Mouse (Mus musculus): ENCODE data around the gene Ap3b1. TPM values are rescaled to one million over a fixed set of nuclear protein-coding genes. Genes with fewer than 3 reads are reported as not detected.

Ap3b1 gene
- polyA plus RNA-seq, 1 experiment = 22.6 TPM

DNA sequence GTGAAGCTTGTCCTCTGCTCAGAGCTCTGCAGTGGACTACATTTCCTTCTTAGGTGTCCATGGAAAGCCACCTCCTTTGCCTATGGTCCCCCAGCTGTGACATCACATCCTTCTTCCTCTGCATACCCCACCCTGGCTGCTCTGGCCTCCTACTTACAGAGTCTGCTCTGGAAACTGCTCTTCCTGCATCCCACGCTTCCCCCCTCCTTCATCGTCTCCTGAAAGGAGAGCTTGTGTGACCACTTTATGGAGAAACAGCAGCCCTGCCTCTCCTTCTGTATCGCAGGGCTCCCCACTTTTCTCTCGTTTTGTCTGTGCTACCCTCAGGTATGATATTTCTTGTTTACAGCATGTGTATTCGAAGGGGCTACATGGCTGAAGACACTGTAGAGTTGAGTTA is 33.5 kb downstream of the Ap3b1 start:
- no peak overlapping the region for H3K27ac ChIP-seq (replicated peaks; ENCODE audit: low read depth, low read length)
- H3K4me3 ChIP-seq (ENCODE audit: insufficient read depth, low read depth, low read length) = no peak overlapping the region
- peaks cover 4% of the 10 kb centered on the region; the same call in 1 of the 2 replicates for H3K4me1 ChIP-seq (ENCODE audit: control insufficient read depth, insufficient read depth, insufficient read length, low read length)

DNA sequence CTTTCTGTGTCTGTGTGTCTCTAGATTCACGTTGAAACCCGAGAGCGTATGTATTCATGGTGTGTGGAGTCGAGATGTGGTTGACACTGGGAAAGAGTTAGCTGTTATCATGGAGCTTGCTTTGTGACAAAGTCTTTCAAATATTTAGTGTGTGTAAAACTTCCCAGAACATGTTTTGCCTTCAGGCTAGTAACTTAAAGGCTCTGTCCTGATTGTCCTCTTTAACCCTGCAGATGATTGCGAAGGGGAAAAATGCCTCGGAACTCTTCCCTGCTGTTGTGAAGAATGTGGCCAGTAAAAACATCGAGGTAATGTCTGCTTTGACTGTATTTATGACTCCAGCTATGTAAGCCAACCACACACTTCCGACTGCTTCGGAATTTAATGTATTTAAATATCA is 35.7 kb downstream of the Ap3b1 start:
- peaks cover 4% of the 10 kb centered on the region; the same call in 1 of the 2 replicates for H3K4me1 ChIP-seq (ENCODE audit: control insufficient read depth, insufficient read depth, insufficient read length, low read length)
- H3K27ac ChIP-seq (replicated peaks; ENCODE audit: low read depth, low read length) = no peak overlapping the region
- H3K4me3 ChIP-seq (ENCODE audit: insufficient read depth, low read depth, low read length) = no peak overlapping the region

DNA sequence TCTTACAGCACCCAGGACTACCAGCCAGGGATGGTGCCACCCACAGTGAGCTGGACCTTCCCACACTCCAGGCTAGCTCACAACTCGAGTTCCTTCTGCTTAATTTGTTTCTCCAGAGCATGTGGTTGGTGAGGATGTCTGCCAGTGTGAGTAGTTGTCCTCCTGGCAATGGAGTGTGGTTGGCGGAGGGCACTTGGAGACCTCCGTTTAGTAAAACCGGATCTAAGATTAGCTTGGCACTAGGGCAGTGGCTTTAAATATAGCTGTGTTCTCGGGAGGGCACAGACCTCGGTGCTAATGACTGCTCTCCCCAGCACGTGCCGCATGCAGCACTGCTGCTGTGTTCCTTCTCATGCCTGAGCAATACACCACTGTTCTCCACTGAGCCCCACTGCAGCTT is 37.0 kb downstream of the Ap3b1 start:
- H3K27ac ChIP-seq (replicated peaks; ENCODE audit: low read depth, low read length) = no peak overlapping the region
- 0 out of 2 replicates have a peak, but pooled peaks cover 2% of the 10 kb centered on the region for H3K4me1 ChIP-seq (ENCODE audit: control insufficient read depth, insufficient read depth, insufficient read length, low read length)
- no peak overlapping the region for H3K4me3 ChIP-seq (ENCODE audit: insufficient read depth, low read depth, low read length)

DNA sequence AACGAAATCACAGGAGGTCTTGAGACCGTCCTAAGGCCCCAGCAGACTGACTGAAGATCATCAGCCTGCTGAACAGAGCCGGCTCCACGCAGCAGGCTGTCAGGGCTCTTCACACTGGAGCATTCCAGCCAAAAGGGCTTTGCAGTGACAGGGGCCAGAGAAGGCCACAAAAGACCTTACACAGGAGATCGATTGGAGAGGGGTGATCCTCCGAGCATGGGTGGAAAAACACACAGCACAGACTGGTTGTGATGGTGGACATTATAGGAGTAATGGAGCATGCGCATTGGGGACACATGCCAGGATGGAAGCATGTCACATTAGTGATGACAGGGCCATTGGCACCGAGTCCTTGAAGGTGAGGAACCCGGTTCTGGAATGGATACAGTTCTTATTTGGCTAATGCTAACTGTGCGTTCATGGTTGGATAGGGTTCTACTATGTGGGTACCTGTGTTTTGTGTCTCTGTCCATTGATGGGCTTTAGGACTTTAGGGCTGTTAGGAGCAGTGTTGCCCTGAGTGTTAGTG is 37.7 kb downstream of the Ap3b1 start:
- Histone ChIP-seq H3K4me1 (ENCODE audit: control insufficient read depth, insufficient read depth, insufficient read length, low read length) (0 out of 2 replicates have a peak, but pooled peaks cover 2% of the 10 kb centered on the region), H3K4me3 (ENCODE audit: insufficient read depth, low read depth, low read length) (no peak overlapping the region), H3K27ac (replicated peaks; ENCODE audit: low read depth, low read length) (no peak overlapping the region)

DNA sequence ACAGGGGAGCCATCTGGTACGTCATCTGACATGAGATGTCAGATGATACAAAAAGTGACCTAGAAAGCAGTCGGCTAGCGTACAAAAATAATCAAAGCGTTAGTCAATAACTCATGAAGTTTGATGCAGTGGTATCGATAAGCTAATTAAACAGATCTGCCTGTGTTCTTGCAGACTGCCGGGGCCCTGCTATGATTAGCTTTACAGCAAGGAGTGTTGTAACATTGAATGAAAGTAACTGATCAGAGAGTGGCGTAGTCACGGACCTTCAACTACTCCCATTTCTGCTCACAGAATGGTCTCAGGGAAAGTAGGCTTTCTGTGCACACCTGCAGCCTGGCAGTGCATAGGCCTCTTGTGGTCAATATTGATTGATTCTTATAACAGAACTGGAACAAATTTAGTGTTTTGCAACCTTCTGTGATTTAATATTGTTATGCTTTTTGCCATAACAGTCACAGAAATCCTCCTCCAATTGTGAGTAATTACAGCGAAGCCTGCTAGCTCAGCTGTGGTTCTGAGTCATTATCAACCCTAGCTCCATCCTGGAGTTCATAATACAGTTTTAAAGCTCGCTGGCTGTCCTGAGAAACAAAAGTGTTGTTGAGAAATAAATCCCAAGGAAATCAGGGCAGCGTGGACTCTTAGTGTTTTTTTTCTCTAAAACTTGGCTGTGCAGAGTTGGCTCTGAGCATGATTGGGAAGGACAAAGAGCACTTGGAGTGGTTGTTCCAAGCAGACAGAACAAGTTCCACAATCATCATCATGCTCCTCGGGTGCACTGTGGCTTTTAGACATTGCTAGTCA is 40.0 kb downstream of the Ap3b1 start:
- 0 out of 2 replicates have a peak, but pooled peaks cover 2% of the 10 kb centered on the region for H3K4me1 ChIP-seq (ENCODE audit: control insufficient read depth, insufficient read depth, insufficient read length, low read length)
- H3K4me3 ChIP-seq (ENCODE audit: insufficient read depth, low read depth, low read length) = no peak overlapping the region
- no peak overlapping the region for H3K27ac ChIP-seq (replicated peaks; ENCODE audit: low read depth, low read length)

DNA sequence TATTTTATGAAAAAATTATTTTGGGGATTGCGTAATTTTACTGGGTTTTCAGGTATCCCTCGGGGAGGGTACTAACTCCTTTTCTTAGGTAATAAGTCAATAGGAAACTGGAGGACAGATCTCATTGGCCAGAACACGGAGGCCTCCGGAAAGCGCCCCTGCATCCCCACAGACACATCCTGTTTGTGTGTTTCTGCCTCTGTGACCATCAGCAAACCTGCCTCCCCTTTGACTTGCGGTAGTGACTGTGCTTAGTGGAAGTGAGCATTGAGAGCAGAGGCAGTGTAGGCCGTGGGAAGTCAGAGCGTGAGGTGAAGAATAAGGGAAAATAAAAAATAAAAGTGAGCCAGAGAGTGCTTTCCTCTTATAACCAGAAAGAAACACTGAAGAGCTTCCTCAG is 41.7 kb downstream of the Ap3b1 start:
- H3K27ac ChIP-seq (replicated peaks; ENCODE audit: low read depth, low read length) = no peak overlapping the region
- 0 out of 2 replicates have a peak, but pooled peaks cover 2% of the 10 kb centered on the region for H3K4me1 ChIP-seq (ENCODE audit: control insufficient read depth, insufficient read depth, insufficient read length, low read length)
- H3K4me3 ChIP-seq (ENCODE audit: insufficient read depth, low read depth, low read length) = no peak overlapping the region

DNA sequence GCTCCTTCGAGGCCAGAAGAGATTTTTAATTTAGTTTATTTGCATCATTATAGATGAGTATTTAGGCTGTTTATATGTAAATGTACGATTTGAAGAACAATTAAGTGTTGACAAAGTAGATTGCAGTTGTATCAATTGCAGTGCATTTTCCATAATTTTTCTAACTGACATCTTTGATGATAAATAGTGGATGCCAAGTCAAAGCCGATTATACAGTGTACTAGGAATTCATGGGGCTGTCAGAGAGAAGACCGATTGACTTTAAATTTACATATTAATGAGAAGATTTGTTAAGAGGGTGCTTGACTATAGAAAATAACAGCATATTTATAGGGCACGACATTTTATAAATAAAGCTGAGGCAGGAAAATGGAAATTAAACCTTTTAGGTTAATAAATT is 64.8 kb downstream of the Ap3b1 start:
- Histone ChIP-seq H3K4me3 (ENCODE audit: insufficient read depth, low read depth, low read length) (no peak overlapping the region), H3K4me1 (ENCODE audit: control insufficient read depth, insufficient read depth, insufficient read length, low read length) (no peaks in the 10 kb centered on the region), H3K27ac (replicated peaks; ENCODE audit: low read depth, low read length) (no peak overlapping the region)

DNA sequence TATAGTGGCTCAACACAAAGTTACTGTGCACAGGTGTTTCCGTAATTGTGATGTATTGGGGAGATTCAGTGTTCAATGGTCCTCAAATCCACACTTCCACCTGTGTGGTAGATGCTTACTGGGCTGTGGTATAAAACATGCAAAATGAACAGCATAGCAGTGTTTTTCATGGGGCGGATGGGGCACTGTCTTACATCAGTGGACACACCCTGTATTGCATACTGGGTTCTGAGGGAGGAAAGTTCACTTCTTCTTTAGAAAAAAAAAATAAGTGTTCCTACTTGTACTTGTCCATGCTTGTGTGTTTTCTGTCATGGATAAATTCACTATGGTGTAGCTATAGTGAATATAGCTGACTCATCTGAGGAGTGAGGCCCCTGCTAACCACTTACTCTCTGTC is 70.8 kb downstream of the Ap3b1 start:
- H3K27ac ChIP-seq (replicated peaks; ENCODE audit: low read depth, low read length) = no peak overlapping the region
- no peaks in the 10 kb centered on the region for H3K4me1 ChIP-seq (ENCODE audit: control insufficient read depth, insufficient read depth, insufficient read length, low read length)
- no peak overlapping the region for H3K4me3 ChIP-seq (ENCODE audit: insufficient read depth, low read depth, low read length)

DNA sequence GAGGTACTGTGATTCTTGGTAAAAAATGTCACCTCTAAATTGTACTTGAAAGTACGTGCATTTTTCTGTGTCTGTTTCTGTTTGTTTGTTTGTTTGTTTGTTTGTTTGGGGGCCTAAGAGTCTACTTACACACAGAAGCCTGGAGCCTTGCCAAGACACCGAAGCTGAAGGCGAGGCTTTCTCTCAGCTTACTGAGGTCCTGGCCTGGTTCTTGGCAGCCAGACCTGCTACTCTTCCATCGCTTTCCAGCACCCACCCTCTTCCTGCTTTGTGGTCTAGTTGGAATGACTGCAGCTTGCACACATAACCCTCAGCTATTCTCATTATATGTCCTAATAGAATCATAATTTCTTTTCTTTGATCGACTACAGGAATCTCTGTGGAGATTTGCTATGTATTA is 80.6 kb downstream of the Ap3b1 start:
- Histone ChIP-seq H3K4me3 (ENCODE audit: insufficient read depth, low read depth, low read length) (no peak overlapping the region), H3K4me1 (ENCODE audit: control insufficient read depth, insufficient read depth, insufficient read length, low read length) (0 out of 2 replicates have a peak, but pooled peaks cover 2% of the 10 kb centered on the region), H3K27ac (replicated peaks; ENCODE audit: low read depth, low read length) (no peak overlapping the region)

DNA sequence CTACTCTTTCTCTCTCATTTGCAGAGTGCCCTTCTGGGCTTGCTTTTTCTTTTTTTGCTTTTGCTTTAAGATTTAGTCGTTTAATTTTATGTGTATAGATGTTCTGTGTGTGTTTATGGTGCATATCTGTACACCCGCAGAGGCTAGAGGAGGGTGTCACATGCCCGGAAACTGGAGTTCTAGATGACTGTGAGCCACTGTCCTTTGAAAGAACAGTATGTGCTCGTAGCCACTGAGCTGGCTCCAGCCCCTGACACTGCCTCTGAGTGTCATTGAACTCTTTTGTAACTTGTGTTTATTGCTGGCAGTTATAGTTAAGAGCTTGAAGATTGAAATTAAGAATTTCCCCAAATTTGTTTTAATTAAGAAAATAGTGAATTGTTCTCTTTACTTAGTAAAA is 82.4 kb downstream of the Ap3b1 start:
- H3K4me1 ChIP-seq (ENCODE audit: control insufficient read depth, insufficient read depth, insufficient read length, low read length) = 0 out of 2 replicates have a peak, but pooled peaks cover 2% of the 10 kb centered on the region
- H3K4me3 ChIP-seq (ENCODE audit: insufficient read depth, low read depth, low read length) = no peak overlapping the region
- no peak overlapping the region for H3K27ac ChIP-seq (replicated peaks; ENCODE audit: low read depth, low read length)

DNA sequence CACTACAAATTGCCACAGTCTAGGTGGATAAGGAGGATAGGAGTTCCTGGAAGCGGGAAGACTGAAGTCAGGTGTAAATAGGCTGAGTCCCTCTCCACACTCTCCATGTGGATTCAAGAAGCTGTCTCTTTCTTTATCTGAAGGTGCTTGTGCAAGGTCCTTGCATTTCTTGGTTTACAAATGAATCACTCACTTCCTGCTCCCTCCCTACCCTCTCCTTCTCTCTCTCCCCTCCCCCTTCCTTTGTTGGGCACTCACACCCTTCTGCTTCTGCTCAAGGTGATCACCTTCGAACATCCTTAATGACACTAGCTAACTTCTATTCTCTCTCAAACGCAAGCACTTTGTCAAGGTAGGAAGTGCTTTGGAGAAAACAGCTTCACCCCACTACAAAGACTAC is 84.7 kb downstream of the Ap3b1 start:
- Histone ChIP-seq H3K4me1 (ENCODE audit: control insufficient read depth, insufficient read depth, insufficient read length, low read length) (0 out of 2 replicates have a peak, but pooled peaks cover 2% of the 10 kb centered on the region), H3K27ac (replicated peaks; ENCODE audit: low read depth, low read length) (no peak overlapping the region), H3K4me3 (ENCODE audit: insufficient read depth, low read depth, low read length) (no peak overlapping the region)

DNA sequence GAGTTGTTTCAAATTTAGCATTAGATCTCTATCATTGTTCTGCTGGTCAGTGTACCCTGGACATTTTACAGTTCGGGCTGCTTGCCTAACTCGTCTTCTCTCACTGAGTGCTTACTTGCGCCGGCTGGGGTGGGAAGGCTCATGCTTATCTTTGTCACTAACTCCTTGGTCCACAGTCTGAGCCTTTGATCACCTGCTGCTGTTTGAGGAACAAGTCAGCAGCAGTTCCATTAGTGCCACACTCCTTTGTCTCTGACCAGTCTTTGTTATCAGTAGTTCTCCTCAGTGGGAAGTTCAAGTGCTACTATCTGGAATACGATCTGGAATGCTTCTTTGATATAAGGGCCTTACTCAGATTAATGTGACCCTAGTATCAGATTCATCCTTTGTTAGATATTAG is 86.3 kb downstream of the Ap3b1 start:
- Histone ChIP-seq H3K4me3 (ENCODE audit: insufficient read depth, low read depth, low read length) (no peak overlapping the region), H3K27ac (replicated peaks; ENCODE audit: low read depth, low read length) (no peak overlapping the region), H3K4me1 (ENCODE audit: control insufficient read depth, insufficient read depth, insufficient read length, low read length) (no peaks in the 10 kb centered on the region)

DNA sequence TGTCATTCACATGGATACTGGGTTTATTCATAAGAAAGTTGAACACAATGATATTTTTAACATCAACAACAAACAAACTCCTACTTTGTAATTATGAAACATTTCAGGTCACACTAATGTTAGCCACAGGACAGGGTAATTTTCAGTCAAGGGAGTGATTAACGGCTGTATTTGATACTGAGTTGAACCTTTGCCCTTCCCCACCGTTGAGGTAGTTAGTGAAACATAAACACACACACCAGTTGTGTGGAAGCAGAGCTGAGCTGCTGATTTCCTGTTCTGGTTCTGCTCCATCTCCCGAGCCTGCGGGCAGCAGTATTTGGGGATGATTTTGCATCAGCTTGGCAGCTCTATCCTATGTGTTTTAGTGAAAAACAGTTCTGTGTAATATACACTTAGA is 88.2 kb downstream of the Ap3b1 start:
- Histone ChIP-seq H3K4me1 (ENCODE audit: control insufficient read depth, insufficient read depth, insufficient read length, low read length) (no peaks in the 10 kb centered on the region), H3K4me3 (ENCODE audit: insufficient read depth, low read depth, low read length) (no peak overlapping the region), H3K27ac (replicated peaks; ENCODE audit: low read depth, low read length) (no peak overlapping the region)

DNA sequence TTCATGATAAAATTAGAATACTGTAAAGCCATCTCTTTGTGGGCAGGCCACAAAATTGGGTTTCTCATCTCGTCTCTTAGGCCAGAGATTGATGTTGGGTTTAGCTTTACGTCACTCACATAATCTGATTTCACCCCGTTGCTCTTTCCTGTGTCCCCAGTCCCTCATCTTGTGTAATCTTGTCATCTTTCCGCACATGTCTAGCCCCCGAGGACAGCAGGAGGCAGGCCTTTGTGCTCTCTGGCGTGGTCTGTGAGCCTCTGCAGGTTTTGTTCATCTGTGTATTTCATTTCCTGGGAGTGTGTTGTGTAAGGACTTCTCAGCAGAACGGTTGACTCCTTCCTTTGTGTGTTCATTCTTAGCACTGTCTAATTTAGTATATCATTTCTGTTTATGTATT is 90.8 kb downstream of the Ap3b1 start:
- no peak overlapping the region for H3K27ac ChIP-seq (replicated peaks; ENCODE audit: low read depth, low read length)
- H3K4me3 ChIP-seq (ENCODE audit: insufficient read depth, low read depth, low read length) = no peak overlapping the region
- H3K4me1 ChIP-seq (ENCODE audit: control insufficient read depth, insufficient read depth, insufficient read length, low read length) = no peaks in the 10 kb centered on the region

DNA sequence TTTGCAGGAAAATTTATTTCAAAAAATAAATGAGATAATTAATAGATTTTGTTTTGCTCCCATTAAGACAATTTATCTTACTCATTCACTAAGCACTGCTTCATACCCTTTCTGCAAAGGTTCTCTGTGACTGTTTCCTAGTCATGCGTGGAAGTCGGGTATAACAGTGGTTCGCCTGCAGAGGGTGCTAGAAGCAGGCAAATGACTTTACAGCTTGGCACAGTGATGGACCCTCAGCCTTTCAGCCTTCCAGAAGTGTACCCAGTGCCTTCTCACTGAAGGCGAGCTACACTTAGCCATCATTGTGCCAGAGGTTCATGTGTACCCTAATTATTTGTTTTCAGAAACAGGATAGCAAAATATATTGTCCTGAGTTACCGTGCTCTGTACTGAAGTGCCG is 92.5 kb downstream of the Ap3b1 start:
- Histone ChIP-seq H3K4me1 (ENCODE audit: control insufficient read depth, insufficient read depth, insufficient read length, low read length) (no peaks in the 10 kb centered on the region), H3K4me3 (ENCODE audit: insufficient read depth, low read depth, low read length) (no peak overlapping the region), H3K27ac (replicated peaks; ENCODE audit: low read depth, low read length) (no peak overlapping the region)

DNA sequence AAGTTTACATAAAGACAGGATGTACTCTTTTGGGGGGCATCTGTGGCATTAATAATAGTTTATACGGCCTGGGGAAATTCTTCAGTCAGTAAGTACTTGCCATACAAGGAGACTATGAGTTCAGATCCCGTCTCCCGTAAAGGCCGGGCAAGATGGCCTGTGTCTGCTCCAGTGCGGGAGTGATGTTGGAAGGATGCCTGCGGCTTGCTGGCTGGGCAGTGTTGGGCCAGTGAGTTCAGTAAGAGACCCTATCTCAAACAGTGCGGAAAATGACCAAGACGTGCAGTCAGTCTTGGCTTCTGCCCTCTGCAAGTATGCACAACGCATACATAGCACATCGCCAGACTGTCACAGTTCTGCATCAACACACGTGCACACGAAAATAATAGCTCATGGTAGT is 95.4 kb downstream of the Ap3b1 start:
- Histone ChIP-seq H3K4me1 (ENCODE audit: control insufficient read depth, insufficient read depth, insufficient read length, low read length) (0 out of 2 replicates have a peak, but pooled peaks cover 3% of the 10 kb centered on the region), H3K4me3 (ENCODE audit: insufficient read depth, low read depth, low read length) (no peak overlapping the region)

More for the DNA sequence above, 95.4 kb downstream of the Ap3b1 start:
- no peak overlapping the region for H3K27ac ChIP-seq (replicated peaks; ENCODE audit: low read depth, low read length)

Data from brown adipose tissue, adult 24 weeks (tissue).